Mouse (Mus musculus): ENCODE measurements around the gene Slc35g3.

DNA sequence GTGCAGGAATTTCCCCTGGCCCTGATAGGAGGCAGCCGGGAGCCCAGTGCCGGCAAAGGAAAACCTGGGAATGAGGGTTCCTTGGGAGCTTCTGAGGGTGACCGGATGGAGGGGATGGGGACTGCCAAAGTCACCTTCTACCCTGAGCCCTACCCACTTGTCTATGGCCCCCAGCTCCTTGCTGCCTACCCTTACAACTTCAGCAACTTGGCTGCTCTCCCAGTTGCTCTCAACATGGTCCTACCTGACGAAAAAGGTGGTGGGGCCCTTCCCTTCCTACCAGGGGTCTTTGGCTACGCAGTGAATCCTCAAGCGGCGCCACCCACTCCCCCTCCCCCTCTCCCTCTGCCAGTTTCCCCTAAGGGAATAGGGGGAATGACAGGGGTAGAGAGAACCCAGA lies 17.2 kb upstream of the Slc35g3 start:
- TF ChIP-seq POLR2A (IDR thresholded peaks at IDR 0.05; ENCODE audit: insufficient read length, low read depth) = no peak
- no peak for TF ChIP-seq MYOG (IDR thresholded peaks at IDR 0.05; ENCODE audit: control insufficient read depth in 1 of 3, insufficient read depth in 1 of 3, insufficient read length in 2 of 3, low read depth in 2 of 3)
- no peak for TF ChIP-seq MAX (IDR thresholded peaks at IDR 0.05; ENCODE audit: low read depth)
- no peak for TF ChIP-seq CEBPB (IDR thresholded peaks at IDR 0.05; ENCODE audit: insufficient read depth, poor library complexity, severe bottlenecking)
- TF ChIP-seq USF1 (IDR thresholded peaks at IDR 0.05; ENCODE audit: low read depth) = no peak

Measured in myocyte (in vitro differentiated cells).